Mouse (Mus musculus) ZHBTc4 (cell line): ENCODE results near the gene Svop.

Experiments used
- DNase-seq: peaks from one replicate; pipeline ENCODE4 v3.0.0-alpha.2; 2011; ENCODE audit warnings: low read depth, low spot score

The Svop gene

GRCm38 (mm10) chr5:113999382-113999781, 92.0 kb downstream of the Svop start:
- peak; percentile 41 for DNase-seq

GRCm38 (mm10) chr5:113996458-113996857, 94.9 kb downstream of the Svop start:
- DNase-seq, result no peak

- DNase-seq, result peak; percentile 90
These were observed 97.6 kb downstream of the Svop start, which contains the start of gene Ssh1 for GRCm38 (mm10) chr5:113993487-113994465. Ssh1 (minus strand) TSS chr5:113993894.

- peak; percentile 74 for DNase-seq
These were observed 98.3 kb downstream of the Svop start for GRCm38 (mm10) chr5:113993031-113993486.

GRCm38 (mm10) chr5:113992339-113992831, 99.0 kb downstream of the Svop start:
- DNase-seq, result no peak

- no peak for DNase-seq
These were observed 100.2 kb downstream of the Svop start for GRCm38 (mm10) chr5:113991141-113991540.

- no peak for DNase-seq
These were observed 100.8 kb downstream of the Svop start for GRCm38 (mm10) chr5:113990593-113990992.

- DNase-seq, result no peak
These were observed 101.8 kb downstream of the Svop start for GRCm38 (mm10) chr5:113989437-113990024.

- no peak for DNase-seq
These were observed 105.0 kb downstream of the Svop start for GRCm38 (mm10) chr5:113986182-113986961.

- peak; percentile 30 for DNase-seq
These were observed 105.6 kb downstream of the Svop start for GRCm38 (mm10) chr5:113985737-113986136.

GRCm38 (mm10) chr5:113984025-113984740, 107.2 kb downstream of the Svop start:
- DNase-seq, result no peak

GRCm38 (mm10) chr5:113983541-113983940, 107.8 kb downstream of the Svop start:
- DNase-seq, result no peak

GRCm38 (mm10) chr5:113981843-113982242, 109.5 kb downstream of the Svop start:
- no peak for DNase-seq

GRCm38 (mm10) chr5:113981171-113981570, 110.2 kb downstream of the Svop start:
- no peak for DNase-seq

- DNase-seq, result no peak
These were observed 110.9 kb downstream of the Svop start for GRCm38 (mm10) chr5:113980511-113980910.

GRCm38 (mm10) chr5:113977309-113977708, 114.1 kb downstream of the Svop start:
- peak; percentile 47 for DNase-seq
